Mouse (Mus musculus): ENCODE results near the gene C130050O18Rik. TPM values are rescaled to one million over a fixed set of nuclear protein-coding genes. Genes with fewer than 3 reads are reported as not detected.

Gene C130050O18Rik
- polyA plus RNA-seq, 1 experiment = 7.2 TPM

GRCm38 (mm10) chr5:139405478-139405877 is 398 bp downstream of the C130050O18Rik start:
- peak overlapping the region; percentile 31 for H3K4me3 ChIP-seq (replicated peaks; ENCODE audit: extremely low read depth, low read depth, low read length)
- no peak for DNase-seq
- 67% methylated on average over 7 of the region's 7 CpGs for WGBS
- no peak for TF ChIP-seq POLR2A (IDR thresholded peaks at IDR 0.05; ENCODE audit: borderline replicate concordance, extremely low read depth, low read depth, low read length)
- no peak for TF ChIP-seq CTCF (IDR thresholded peaks at IDR 0.05; ENCODE audit: insufficient read depth, low read length)
- H3K4me1 ChIP-seq (ENCODE audit: control insufficient read depth, insufficient read depth, low read length) = peaks cover 17% of the 10 kb centered on the region

DNA sequence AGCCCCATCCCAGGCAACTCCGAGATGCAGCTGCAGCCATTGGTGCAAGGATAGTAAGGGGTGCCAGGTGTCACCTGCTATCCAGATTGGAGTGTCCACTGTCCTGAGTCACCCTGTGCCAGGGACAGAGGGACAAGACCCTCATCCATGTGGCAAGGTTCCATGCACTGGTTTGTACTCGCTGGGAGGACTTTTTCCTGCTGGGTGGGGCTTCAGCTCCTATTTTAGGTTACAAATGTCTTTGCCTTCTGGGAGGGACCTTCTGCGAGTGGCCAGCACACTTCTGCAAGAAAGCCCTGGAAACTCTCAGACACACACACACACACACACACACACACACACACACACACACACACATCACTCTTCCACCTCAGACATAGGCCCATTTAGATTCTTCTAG is 873 bp downstream of the C130050O18Rik start:
- 50% methylated on average over 3 of the region's 3 CpGs for WGBS
- TF ChIP-seq POLR2A (IDR thresholded peaks at IDR 0.05; ENCODE audit: borderline replicate concordance, extremely low read depth, low read depth, low read length) (no peak), CTCF (IDR thresholded peaks at IDR 0.05; ENCODE audit: insufficient read depth, low read length) (no peak)
- peaks cover 17% of the 10 kb centered on the region for H3K4me1 ChIP-seq (ENCODE audit: control insufficient read depth, insufficient read depth, low read length)
- H3K4me3 ChIP-seq (replicated peaks; ENCODE audit: extremely low read depth, low read depth, low read length) = peak overlapping the region; percentile 31
- DNase-seq = no peak

DNA sequence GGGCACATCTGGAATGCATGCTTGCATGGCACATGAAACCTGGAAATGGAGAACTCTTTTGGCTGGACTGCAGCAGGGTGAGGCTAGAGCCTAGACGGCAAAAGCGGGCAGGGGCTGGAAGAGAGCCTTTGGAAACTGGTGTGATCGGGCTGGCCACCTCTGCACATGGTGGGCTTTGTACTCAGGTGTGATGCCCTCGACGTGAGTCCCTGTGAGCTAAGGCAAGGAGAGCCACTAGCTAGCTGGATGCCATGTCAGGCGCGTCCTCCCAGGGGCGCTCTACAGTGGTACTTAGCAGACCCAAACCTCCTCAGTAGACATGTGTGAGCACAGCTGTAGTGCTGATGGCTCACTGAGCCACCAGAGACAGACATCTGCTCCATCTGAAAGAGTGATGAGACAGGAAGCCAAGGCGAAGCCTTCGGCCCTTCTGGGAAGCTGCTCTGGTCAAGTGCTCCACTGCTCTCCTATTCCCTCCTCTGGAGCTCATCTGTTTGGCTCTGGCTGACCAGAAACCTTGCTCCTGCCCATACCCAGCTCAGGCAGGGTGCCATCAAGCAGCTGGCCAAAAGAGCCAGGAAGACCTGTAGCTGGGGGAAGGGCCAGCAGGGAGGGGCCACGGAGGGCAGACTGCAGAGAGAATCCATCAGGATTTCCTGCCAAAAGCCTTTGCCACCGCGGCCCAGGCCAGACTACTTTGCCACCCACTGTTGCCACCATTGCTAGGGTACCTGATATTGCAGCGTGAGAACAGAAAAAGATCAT is 2.2 kb downstream of the C130050O18Rik start:
- no peak for TF ChIP-seq POLR2A (IDR thresholded peaks at IDR 0.05; ENCODE audit: borderline replicate concordance, extremely low read depth, low read depth, low read length)
- TF ChIP-seq CTCF (IDR thresholded peaks at IDR 0.05; ENCODE audit: insufficient read depth, low read length) = no peak
- Histone ChIP-seq H3K4me3 (replicated peaks; ENCODE audit: extremely low read depth, low read depth, low read length) (no peak overlapping the region), H3K4me1 (ENCODE audit: control insufficient read depth, insufficient read depth, low read length) (peaks cover 17% of the 10 kb centered on the region)
- DNase-seq = no peak
- WGBS = 68% methylated on average over 14 of the region's 14 CpGs

GRCm38 (mm10) chr5:139408511-139408910 is 3.4 kb downstream of the C130050O18Rik start:
- Histone ChIP-seq H3K4me3 (replicated peaks; ENCODE audit: extremely low read depth, low read depth, low read length) (no peak overlapping the region), H3K4me1 (ENCODE audit: control insufficient read depth, insufficient read depth, low read length) (peaks cover 17% of the 10 kb centered on the region)
- TF ChIP-seq CTCF (IDR thresholded peaks at IDR 0.05; ENCODE audit: insufficient read depth, low read length) (no peak), POLR2A (IDR thresholded peaks at IDR 0.05; ENCODE audit: borderline replicate concordance, extremely low read depth, low read depth, low read length) (no peak)
- DNase-seq = no peak
- WGBS = 48% methylated on average over 7 of the region's 7 CpGs

DNA sequence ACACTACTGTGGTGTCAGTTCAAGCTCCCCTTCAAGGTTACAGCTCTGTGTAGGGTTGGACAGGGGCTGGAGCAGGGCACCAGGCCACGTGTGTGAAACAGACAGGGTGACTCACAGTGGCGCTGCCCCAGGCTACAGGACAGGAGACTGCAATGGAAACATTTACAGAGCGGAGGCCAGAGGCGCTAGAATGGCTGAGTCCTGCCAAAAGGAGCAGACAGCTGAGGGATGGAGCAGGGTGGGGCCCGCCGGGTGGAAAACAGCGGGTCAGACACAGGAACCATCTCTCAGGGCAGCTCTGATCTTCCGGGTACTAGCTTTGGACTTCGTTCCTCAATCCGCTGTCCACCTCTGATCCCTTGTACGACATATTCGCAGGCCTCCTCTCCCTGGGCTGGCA is 4.3 kb downstream of the C130050O18Rik start:
- TF ChIP-seq CTCF (IDR thresholded peaks at IDR 0.05; ENCODE audit: insufficient read depth, low read length) (no peak), POLR2A (IDR thresholded peaks at IDR 0.05; ENCODE audit: borderline replicate concordance, extremely low read depth, low read depth, low read length) (no peak)
- DNase-seq = no peak
- Histone ChIP-seq H3K4me3 (replicated peaks; ENCODE audit: extremely low read depth, low read depth, low read length) (no peak overlapping the region), H3K4me1 (ENCODE audit: control insufficient read depth, insufficient read depth, low read length) (peaks cover 17% of the 10 kb centered on the region)
- WGBS = 31% methylated on average over 12 of the region's 12 CpGs

- H3K4me1 ChIP-seq (ENCODE audit: control insufficient read depth, insufficient read depth, low read length) = peaks cover 17% of the 10 kb centered on the region
- 87% methylated on average over 4 of the region's 4 CpGs for WGBS
- DNase-seq = no peak
- TF ChIP-seq POLR2A (IDR thresholded peaks at IDR 0.05; ENCODE audit: borderline replicate concordance, extremely low read depth, low read depth, low read length) (no peak), CTCF (IDR thresholded peaks at IDR 0.05; ENCODE audit: insufficient read depth, low read length) (no peak)
- no peak overlapping the region for H3K4me3 ChIP-seq (replicated peaks; ENCODE audit: extremely low read depth, low read depth, low read length)
Measured at GRCm38 (mm10) chr5:139410056-139410455, 5.0 kb downstream of the C130050O18Rik start.

DNA sequence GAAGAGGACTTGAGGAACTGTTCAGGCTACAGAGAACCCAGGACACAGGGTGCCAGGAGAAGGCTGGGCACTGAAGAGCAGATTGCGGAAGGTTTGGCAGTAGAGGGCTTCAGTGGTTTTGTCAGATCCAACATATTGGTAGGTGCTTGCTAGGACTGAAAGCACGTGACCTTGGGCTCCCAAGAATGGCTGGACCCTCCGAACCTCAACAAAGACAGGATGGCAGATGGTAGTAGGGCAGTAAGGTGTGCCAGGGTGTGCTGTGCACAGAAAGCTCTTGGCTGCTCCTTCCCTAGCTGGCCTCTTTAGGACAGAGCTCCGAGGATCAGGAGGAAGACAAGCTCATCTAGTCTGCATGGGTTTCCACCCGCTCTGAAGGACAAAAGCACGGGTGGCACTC is 6.0 kb downstream of the C130050O18Rik start:
- Histone ChIP-seq H3K4me1 (ENCODE audit: control insufficient read depth, insufficient read depth, low read length) (peaks cover 15% of the 10 kb centered on the region), H3K4me3 (replicated peaks; ENCODE audit: extremely low read depth, low read depth, low read length) (no peak overlapping the region)
- TF ChIP-seq POLR2A (IDR thresholded peaks at IDR 0.05; ENCODE audit: borderline replicate concordance, extremely low read depth, low read depth, low read length) = no peak
- no peak for TF ChIP-seq CTCF (IDR thresholded peaks at IDR 0.05; ENCODE audit: insufficient read depth, low read length)
- 88% methylated on average over 6 of the region's 6 CpGs for WGBS
- no peak for DNase-seq

DNA sequence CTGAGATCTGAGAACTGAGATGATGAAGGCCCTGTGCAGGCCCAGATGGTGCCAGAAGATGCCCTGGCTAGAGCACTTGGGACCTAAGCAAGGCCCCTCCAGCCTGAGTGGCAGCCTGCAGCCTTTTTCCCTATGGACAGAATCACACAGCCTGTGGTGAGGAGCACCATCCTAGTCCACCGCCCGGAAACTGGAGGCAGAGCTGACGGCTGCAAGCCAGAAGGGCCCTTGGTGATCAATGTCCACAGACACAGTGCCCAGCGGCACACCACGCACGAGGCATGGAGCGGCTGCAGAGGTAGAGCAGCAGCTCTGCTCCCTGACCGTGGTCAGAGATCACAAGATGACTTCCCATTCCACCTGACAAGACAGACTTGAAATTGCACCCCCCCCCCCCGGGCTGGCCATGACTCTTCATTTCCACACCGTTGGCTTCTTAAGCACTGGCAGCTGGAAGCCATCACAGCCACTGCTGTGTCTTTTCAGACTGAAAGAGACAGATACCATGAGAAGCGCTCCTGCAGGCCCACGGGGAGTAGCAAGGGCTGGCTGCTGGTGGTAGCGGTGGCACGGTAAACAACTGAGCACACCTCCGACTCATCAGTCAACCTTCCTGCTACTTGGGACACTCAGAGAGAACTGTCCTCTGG is 6.7 kb downstream of the C130050O18Rik start:
- no peak overlapping the region for H3K4me3 ChIP-seq (replicated peaks; ENCODE audit: extremely low read depth, low read depth, low read length)
- WGBS = 81% methylated on average over 15 of the region's 15 CpGs
- no peak for DNase-seq
- TF ChIP-seq POLR2A (IDR thresholded peaks at IDR 0.05; ENCODE audit: borderline replicate concordance, extremely low read depth, low read depth, low read length) (no peak), CTCF (IDR thresholded peaks at IDR 0.05; ENCODE audit: insufficient read depth, low read length) (no peak)
- H3K4me1 ChIP-seq (ENCODE audit: control insufficient read depth, insufficient read depth, low read length) = peaks cover 15% of the 10 kb centered on the region

DNA sequence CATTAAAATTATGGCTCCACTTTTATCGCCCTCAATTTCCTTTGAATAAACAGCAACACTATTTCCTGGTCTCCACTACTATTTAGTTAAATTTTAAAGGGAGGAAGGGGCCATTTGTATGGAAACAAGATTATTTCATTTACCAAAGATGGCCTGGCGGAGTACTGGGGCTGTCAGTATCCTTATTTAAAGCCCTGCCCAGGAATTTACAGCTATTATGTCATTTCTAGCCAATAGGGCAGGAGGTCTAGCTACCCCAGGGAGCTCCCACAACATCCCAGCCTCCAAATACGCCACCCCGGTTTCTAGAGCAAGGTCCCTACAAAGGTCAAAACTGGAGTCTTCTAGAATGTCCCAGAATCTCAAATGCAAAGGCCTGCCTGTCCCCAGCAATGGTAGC is 8.5 kb downstream of the C130050O18Rik start:
- TF ChIP-seq POLR2A (IDR thresholded peaks at IDR 0.05; ENCODE audit: borderline replicate concordance, extremely low read depth, low read depth, low read length) (no peak), CTCF (IDR thresholded peaks at IDR 0.05; ENCODE audit: insufficient read depth, low read length) (no peak)
- no peak for DNase-seq
- WGBS = 75% methylated on average over 4 of the region's 4 CpGs
- no peak overlapping the region for H3K4me3 ChIP-seq (replicated peaks; ENCODE audit: extremely low read depth, low read depth, low read length)
- peaks cover 12% of the 10 kb centered on the region for H3K4me1 ChIP-seq (ENCODE audit: control insufficient read depth, insufficient read depth, low read length)

DNA sequence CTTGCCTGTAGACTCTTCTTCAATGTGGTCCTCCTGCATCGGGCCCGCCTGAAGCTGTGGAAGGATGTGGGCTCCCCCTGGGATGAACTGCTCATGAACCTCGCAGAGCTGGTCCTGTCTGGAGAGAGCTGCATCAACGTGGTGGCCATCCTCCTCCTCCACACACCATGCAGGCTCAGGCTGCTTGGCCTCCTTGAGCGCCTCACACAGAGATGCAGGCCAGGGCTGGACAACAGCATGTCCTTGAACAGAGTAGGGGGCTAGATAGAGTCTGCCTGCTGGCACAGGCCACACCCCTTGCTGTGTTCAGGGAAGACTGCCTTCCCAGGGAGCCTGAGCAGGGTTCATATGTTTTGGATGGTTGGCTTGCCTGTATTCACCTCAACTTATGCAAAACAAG is 9.9 kb downstream of the C130050O18Rik start:
- Histone ChIP-seq H3K4me3 (replicated peaks; ENCODE audit: extremely low read depth, low read depth, low read length) (no peak overlapping the region), H3K4me1 (ENCODE audit: control insufficient read depth, insufficient read depth, low read length) (no peaks in the 10 kb centered on the region)
- TF ChIP-seq CTCF (IDR thresholded peaks at IDR 0.05; ENCODE audit: insufficient read depth, low read length) (no peak), POLR2A (IDR thresholded peaks at IDR 0.05; ENCODE audit: borderline replicate concordance, extremely low read depth, low read depth, low read length) (no peak)
- no peak for DNase-seq
- 92% methylated on average over 5 of the region's 5 CpGs for WGBS

Measured in lung, adult 2 months (tissue).